Mouse (Mus musculus): ENCODE data around the gene Spi1. TPM values are rescaled to one million over a fixed set of nuclear protein-coding genes. Genes with fewer than 3 reads are reported as not detected.
A peak's percentile ranks its signal among the peaks of the same experiment; 100 is the strongest.

Spi1 gene
- polyA plus RNA-seq, 1 experiment: 65.7 TPM

DNA sequence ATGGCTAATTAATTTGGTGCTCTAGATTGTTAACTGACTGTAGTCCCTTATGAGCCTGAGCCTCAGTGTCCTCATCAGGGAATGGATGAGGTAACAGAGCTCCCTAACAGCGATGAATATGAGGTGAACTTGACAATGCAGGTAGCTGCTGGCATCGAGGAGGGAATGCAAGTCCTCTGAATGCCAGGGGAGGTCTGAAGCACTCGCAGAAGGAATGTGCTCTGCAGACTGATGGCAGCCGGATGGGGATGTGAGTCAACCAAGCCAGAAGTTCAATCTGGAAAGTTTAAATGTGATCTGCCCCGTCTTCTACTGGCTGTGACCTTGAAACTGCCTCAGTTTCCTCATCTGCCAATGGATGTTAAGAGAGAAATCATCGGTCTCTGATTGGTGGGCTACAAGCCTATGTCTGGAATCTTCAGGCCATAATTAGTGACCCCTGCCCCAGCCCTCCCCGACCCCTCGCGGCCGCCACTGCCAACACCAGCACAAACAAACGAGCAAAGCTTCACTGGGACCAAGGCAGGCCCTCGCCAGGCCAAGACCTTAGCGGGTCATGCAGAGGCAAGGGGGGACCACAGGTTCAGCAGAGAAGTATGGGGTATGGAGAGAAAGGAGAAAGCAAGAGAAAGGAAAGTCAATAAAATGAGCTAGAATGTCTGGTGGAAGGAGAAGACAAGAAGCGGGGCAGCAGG, 12.7 kb upstream of the Spi1 start:
- peaks cover 4% of the 10 kb centered on the region; the same call in 1 of the 2 replicates for H3K4me1 ChIP-seq (ENCODE audit: control insufficient read depth, insufficient read depth, low read length)
- no peak for TF ChIP-seq POLR2A (IDR thresholded peaks at IDR 0.05; ENCODE audit: borderline replicate concordance, control insufficient read depth, low read depth, low read length)
- no peak for TF ChIP-seq CTCF (IDR thresholded peaks at IDR 0.05; ENCODE audit: control insufficient read depth, insufficient read depth, low read length)
- 12% methylated on average over 14 of the region's 14 CpGs for WGBS

DNA sequence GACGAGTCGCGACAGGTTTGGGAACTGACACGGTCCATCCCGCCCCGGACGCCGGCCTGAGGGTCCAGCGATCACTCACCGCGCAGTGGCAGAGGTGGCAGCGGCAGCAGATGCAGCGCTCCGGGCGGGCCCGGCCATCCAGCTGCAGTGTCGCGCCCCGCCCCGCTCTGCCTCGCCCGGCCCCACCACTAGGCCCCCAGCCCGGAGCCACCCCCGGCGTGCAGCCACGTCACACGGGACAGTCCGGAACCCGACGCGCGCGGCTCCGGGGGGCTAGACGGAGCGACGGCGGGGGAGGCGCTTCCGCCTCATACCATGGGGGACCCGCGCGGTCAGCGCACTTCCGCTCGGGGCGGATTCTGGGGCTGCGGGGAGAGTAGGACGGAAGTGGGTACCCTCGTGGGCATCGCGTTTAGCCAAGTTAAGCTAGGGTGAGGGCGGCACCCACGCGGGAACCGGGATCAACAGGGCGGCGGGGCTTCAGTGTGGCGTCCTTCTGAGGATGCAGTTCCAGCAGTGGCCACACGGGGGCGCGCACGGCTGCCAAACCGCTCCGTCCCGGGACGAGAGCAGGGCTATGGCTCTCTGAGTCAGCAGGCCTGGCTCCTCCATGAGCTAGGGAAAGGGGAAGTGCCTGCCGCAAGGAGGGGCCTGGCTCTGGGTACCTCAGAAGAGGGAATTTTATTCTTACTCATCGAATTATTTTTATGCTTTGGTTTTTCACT, 12.0 kb upstream of the Spi1 start, which contains the start of gene Slc39a13:
Slc39a13 (minus strand) TSS at position 342 of the 725 bp plus-strand sequence.
- H3K4me1 ChIP-seq (ENCODE audit: control insufficient read depth, insufficient read depth, low read length): peaks cover 4% of the 10 kb centered on the region; the same call in 1 of the 2 replicates
- H3K27ac ChIP-seq (ENCODE audit: control insufficient read depth, insufficient read depth, low read depth, low read length, poor library complexity): peak within 1 kb of the TSS; percentile 78
- under 1% methylated on average over 69 of the region's 69 CpGs for WGBS
- TF ChIP-seq CTCF (IDR thresholded peaks at IDR 0.05; ENCODE audit: control insufficient read depth, insufficient read depth, low read length): peak; percentile 96
- peak; percentile 7; the same call in 1 of the 2 replicates for TF ChIP-seq POLR2A (IDR thresholded peaks at IDR 0.05; ENCODE audit: borderline replicate concordance, control insufficient read depth, low read depth, low read length)
- H3K4me3 ChIP-seq (replicated peaks; ENCODE audit: control insufficient read depth, low read depth, low read length): peak within 1 kb of the TSS; percentile 75

More for the DNA sequence above, 12.7 kb upstream of the Spi1 start:
- H3K27ac ChIP-seq (ENCODE audit: control insufficient read depth, insufficient read depth, low read depth, low read length, poor library complexity): peak overlapping the region; percentile 25; the same call in 1 of the 2 replicates
- H3K4me3 ChIP-seq (replicated peaks; ENCODE audit: control insufficient read depth, low read depth, low read length): peak overlapping the region; percentile 75

DNA sequence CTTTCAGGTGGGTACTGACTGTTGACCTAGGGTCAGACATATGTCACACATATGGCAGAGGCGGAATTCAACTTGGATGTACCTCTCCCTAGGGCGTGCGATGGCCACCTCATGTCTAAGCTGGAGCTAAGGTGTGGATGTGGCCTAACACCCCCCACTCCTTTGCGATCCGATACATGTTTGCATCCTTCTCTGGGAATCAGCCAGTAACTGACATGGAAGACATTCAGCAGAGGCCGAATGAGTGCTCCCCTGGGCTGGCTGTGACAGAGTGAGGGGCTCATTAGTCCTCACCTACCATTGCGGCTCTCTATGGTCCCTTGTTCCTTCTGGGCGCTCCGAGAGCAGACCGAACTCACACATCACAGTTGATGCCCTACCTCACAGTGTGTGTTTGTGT, 11.1 kb upstream of the Spi1 start:
- H3K4me3 ChIP-seq (replicated peaks; ENCODE audit: control insufficient read depth, low read depth, low read length): no peak overlapping the region
- 91% methylated on average over 10 of the region's 10 CpGs for WGBS
- H3K4me1 ChIP-seq (ENCODE audit: control insufficient read depth, insufficient read depth, low read length): peaks cover 4% of the 10 kb centered on the region; the same call in 1 of the 2 replicates
- TF ChIP-seq POLR2A (IDR thresholded peaks at IDR 0.05; ENCODE audit: borderline replicate concordance, control insufficient read depth, low read depth, low read length) (no peak), CTCF (IDR thresholded peaks at IDR 0.05; ENCODE audit: control insufficient read depth, insufficient read depth, low read length) (no peak)
- H3K27ac ChIP-seq (ENCODE audit: control insufficient read depth, insufficient read depth, low read depth, low read length, poor library complexity): no peak overlapping the region

DNA sequence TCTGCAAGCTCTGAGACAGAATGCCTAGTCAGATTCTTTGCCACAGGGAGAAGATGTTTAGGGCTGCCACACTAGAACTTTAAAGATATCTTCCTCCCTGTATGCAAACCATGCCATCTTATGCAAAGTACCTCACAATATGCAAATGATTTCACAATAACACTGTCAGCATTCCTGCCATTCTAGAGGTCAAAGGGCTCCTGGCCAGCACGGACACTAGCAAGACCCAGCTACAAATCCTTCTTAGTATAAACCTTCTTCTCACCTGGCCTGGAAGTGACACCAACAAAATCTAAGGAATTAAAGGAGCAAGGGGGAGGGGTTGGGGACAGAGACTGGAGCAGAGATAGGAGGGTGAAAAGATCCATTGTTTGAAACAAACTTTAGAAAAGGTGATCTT, 10.1 kb upstream of the Spi1 start:
- TF ChIP-seq CTCF (IDR thresholded peaks at IDR 0.05; ENCODE audit: control insufficient read depth, insufficient read depth, low read length) (no peak), POLR2A (IDR thresholded peaks at IDR 0.05; ENCODE audit: borderline replicate concordance, control insufficient read depth, low read depth, low read length) (no peak)
- H3K4me1 ChIP-seq (ENCODE audit: control insufficient read depth, insufficient read depth, low read length): peaks cover 4% of the 10 kb centered on the region; the same call in 1 of the 2 replicates
- H3K27ac ChIP-seq (ENCODE audit: control insufficient read depth, insufficient read depth, low read depth, low read length, poor library complexity): no peak overlapping the region
- 54% methylated on average over 1 of the region's 1 CpGs for WGBS
- no peak overlapping the region for H3K4me3 ChIP-seq (replicated peaks; ENCODE audit: control insufficient read depth, low read depth, low read length)

DNA sequence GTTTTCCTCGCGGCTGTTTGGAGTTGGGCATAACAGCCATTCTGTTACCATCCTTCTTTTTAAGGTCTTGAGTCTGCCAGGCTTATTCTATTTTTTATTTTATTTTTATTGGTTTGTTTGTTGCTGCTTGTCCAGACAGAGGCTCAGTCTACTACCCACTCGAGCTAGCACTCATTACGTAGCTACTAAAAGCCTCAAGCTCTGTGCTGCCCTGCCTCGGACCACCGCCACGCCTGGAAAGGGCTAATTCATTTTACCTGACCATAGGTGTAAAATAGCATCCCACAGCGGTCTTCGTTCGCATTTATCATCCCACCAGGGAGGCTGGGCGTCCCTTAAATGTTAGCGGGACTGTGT, 4.3 kb upstream of the Spi1 start:
- Histone ChIP-seq H3K27ac (ENCODE audit: control insufficient read depth, insufficient read depth, low read depth, low read length, poor library complexity) (peak overlapping the region; percentile 84), H3K4me3 (replicated peaks; ENCODE audit: control insufficient read depth, low read depth, low read length) (peak overlapping the region; percentile 57), H3K4me1 (ENCODE audit: control insufficient read depth, insufficient read depth, low read length) (peaks cover 7% of the 10 kb centered on the region)
- no peak for TF ChIP-seq CTCF (IDR thresholded peaks at IDR 0.05; ENCODE audit: control insufficient read depth, insufficient read depth, low read length)
- no peak for TF ChIP-seq POLR2A (IDR thresholded peaks at IDR 0.05; ENCODE audit: borderline replicate concordance, control insufficient read depth, low read depth, low read length)
- 34% methylated on average over 12 of the region's 12 CpGs for WGBS

DNA sequence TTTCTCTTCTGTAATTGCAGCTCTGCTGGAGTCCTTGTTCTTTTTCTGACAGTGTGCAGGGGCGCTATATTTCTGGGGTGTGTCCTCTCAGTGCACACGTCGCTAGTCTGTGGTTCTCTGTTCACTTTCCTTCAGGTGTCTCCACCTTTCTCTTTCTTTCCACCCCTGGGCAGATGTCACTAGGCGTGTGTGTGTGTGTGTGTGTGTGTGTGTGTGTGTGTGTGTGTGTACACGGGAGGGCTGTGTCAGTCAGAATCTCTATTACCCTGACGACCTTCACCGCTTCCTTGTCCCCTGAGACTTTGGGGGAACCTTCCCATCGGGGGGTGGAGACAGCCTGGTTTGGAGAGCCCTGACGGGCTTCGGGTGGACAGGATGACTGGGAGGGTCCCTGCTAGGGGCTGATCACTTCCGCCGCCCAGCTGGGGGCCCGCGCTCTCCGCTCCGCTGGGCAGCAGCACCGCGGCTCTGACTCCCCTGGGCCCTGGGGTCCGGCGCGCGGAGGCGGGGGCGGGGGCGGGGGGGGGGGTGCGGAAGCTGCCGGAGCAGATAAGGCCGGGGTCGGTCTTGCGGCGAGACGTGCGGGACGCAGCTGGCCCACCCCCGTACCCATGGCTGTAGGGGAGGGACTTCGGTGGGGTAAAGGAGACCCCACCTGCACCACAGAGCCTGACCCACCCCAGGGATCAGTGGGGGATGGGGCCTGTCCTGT, 3.7 kb upstream of the Spi1 start:
- TF ChIP-seq CTCF (IDR thresholded peaks at IDR 0.05; ENCODE audit: control insufficient read depth, insufficient read depth, low read length) (no peak), POLR2A (IDR thresholded peaks at IDR 0.05; ENCODE audit: borderline replicate concordance, control insufficient read depth, low read depth, low read length) (no peak; the same call in 1 of the 2 replicates)
- Histone ChIP-seq H3K4me3 (replicated peaks; ENCODE audit: control insufficient read depth, low read depth, low read length) (peak overlapping the region; percentile 57), H3K4me1 (ENCODE audit: control insufficient read depth, insufficient read depth, low read length) (peaks cover 8% of the 10 kb centered on the region), H3K27ac (ENCODE audit: control insufficient read depth, insufficient read depth, low read depth, low read length, poor library complexity) (peak overlapping the region; percentile 84)
- WGBS: under 1% methylated on average over 35 of the region's 36 CpGs

DNA sequence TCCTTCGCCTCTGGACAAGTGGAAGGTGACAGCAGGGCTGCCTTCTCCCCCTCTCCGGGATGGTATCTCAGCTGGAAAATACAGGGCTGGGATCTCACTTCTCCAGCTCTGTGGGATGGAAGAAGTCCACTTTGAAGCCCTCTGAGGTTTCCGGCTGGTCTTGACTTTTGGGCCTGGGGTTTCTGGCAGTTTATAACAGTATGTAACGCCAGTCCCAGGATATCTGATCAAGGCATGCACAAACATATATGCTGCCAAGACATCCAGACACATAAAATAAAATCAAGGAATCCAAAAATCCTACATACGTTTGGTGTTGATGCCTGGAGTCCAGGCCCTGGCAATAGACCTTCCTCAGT, 3.2 kb upstream of the Spi1 start:
- WGBS: 27% methylated on average over 5 of the region's 5 CpGs
- H3K4me1 ChIP-seq (ENCODE audit: control insufficient read depth, insufficient read depth, low read length): peaks cover 8% of the 10 kb centered on the region
- peak overlapping the region; percentile 84 for H3K27ac ChIP-seq (ENCODE audit: control insufficient read depth, insufficient read depth, low read depth, low read length, poor library complexity)
- H3K4me3 ChIP-seq (replicated peaks; ENCODE audit: control insufficient read depth, low read depth, low read length): peak overlapping the region; percentile 16
- TF ChIP-seq POLR2A (IDR thresholded peaks at IDR 0.05; ENCODE audit: borderline replicate concordance, control insufficient read depth, low read depth, low read length) (no peak), CTCF (IDR thresholded peaks at IDR 0.05; ENCODE audit: control insufficient read depth, insufficient read depth, low read length) (no peak)

Measured in bone marrow, adult 2 months (tissue).